Mouse (Mus musculus): ENCODE results near the gene Zfp74. TPM values are rescaled to one million over a fixed set of nuclear protein-coding genes. Genes with fewer than 3 reads are reported as not detected.

Zfp74 gene
- total and polyA plus RNA-seq, 2 experiments from 2014 or later, result 12.8 to 17.1 TPM

- peak overlapping the region; percentile 94 for H3K27ac ChIP-seq (ENCODE audit: low read depth, low read length)
- DNase-seq (ENCODE audit: low spot score) (no peak), ATAC-seq (ENCODE audit: low FRiP score) (peak; percentile 15; the same call in 1 of the 2 replicates)
- H3K27me3 ChIP-seq (ENCODE audit: insufficient read depth, low read length), result no peaks in the 10 kb centered on the region
- H3K36me3 ChIP-seq (ENCODE audit: insufficient read depth, low read length), result peaks cover 3% of the 10 kb centered on the region; the same call in 1 of the 2 replicates
- H3K4me1 ChIP-seq (ENCODE audit: insufficient read depth, low read length), result peaks cover 6% of the 10 kb centered on the region; the same call in 1 of the 2 replicates
- H3K9ac ChIP-seq (replicated peaks; ENCODE audit: low read length, poor library complexity, severe bottlenecking), result peak overlapping the region; percentile 54
- no peaks in the 10 kb centered on the region for H3K9me3 ChIP-seq (ENCODE audit: low read length)
- 17% methylated on average over 8 of the region's 8 CpGs for WGBS
- TF ChIP-seq CTCF (IDR thresholded peaks at IDR 0.05), result no peak
- peak overlapping the region; percentile 44 for H3K4me2 ChIP-seq (ENCODE audit: low read depth, low read length, poor library complexity, severe bottlenecking)
- H3K4me3 ChIP-seq (ENCODE audit: low read depth, low read length), result peak overlapping the region; percentile 41
Observed at GRCm38 (mm10) chr7:29906682-29907058, 47.2 kb downstream of the Zfp74 start.

- H3K4me3 ChIP-seq (ENCODE audit: low read depth, low read length), result peak within 1 kb of the TSS; percentile 41
- H3K4me1 ChIP-seq (ENCODE audit: insufficient read depth, low read length), result peaks cover 6% of the 10 kb centered on the region; the same call in 1 of the 2 replicates
- DNase-seq (ENCODE audit: low spot score), result peak; percentile 98
- peak; percentile 9; the same call in 1 of the 2 replicates for TF ChIP-seq CTCF (IDR thresholded peaks at IDR 0.05)
- H3K27ac ChIP-seq (ENCODE audit: low read depth, low read length), result peak within 1 kb of the TSS; percentile 94
- peaks cover 3% of the 10 kb centered on the region; the same call in 1 of the 2 replicates for H3K36me3 ChIP-seq (ENCODE audit: insufficient read depth, low read length)
- peak within 1 kb of the TSS; percentile 54 for H3K9ac ChIP-seq (replicated peaks; ENCODE audit: low read length, poor library complexity, severe bottlenecking)
- no peaks in the 10 kb centered on the region for H3K9me3 ChIP-seq (ENCODE audit: low read length)
- peak within 1 kb of the TSS; percentile 44 for H3K4me2 ChIP-seq (ENCODE audit: low read depth, low read length, poor library complexity, severe bottlenecking)
- WGBS, result under 1% methylated on average over 22 of the region's 22 CpGs
- no peaks in the 10 kb centered on the region for H3K27me3 ChIP-seq (ENCODE audit: insufficient read depth, low read length)
- peak; percentile 90 for ATAC-seq (ENCODE audit: low FRiP score)
Observed at GRCm38 (mm10) chr7:29905966-29906681, 47.8 kb downstream of the Zfp74 start, which contains the start of gene Zfp27. Zfp27 (minus strand) TSS chr7:29906572.

GRCm38 (mm10) chr7:29904101-29904500 is 49.8 kb downstream of the Zfp74 start:
- H3K27ac ChIP-seq (ENCODE audit: low read depth, low read length), result no peak overlapping the region
- H3K9me3 ChIP-seq (ENCODE audit: low read length), result no peaks in the 10 kb centered on the region
- no peak overlapping the region for H3K4me3 ChIP-seq (ENCODE audit: low read depth, low read length)
- ATAC-seq (ENCODE audit: low FRiP score) (no peak), DNase-seq (ENCODE audit: low spot score) (no peak)
- H3K4me1 ChIP-seq (ENCODE audit: insufficient read depth, low read length), result no peaks in the 10 kb centered on the region
- WGBS, result 94% methylated on average over 4 of the region's 4 CpGs
- H3K36me3 ChIP-seq (ENCODE audit: insufficient read depth, low read length), result peaks cover 6% of the 10 kb centered on the region
- no peak overlapping the region for H3K9ac ChIP-seq (replicated peaks; ENCODE audit: low read length, poor library complexity, severe bottlenecking)
- no peak for TF ChIP-seq CTCF (IDR thresholded peaks at IDR 0.05)
- H3K4me2 ChIP-seq (ENCODE audit: low read depth, low read length, poor library complexity, severe bottlenecking), result no peak overlapping the region
- H3K27me3 ChIP-seq (ENCODE audit: insufficient read depth, low read length), result no peaks in the 10 kb centered on the region

- Histone ChIP-seq H3K36me3 (ENCODE audit: insufficient read depth, low read length) (peaks cover 56% of the 10 kb centered on the region), H3K27me3 (ENCODE audit: insufficient read depth, low read length) (no peaks in the 10 kb centered on the region), H3K4me3 (ENCODE audit: low read depth, low read length) (no peak overlapping the region), H3K4me2 (ENCODE audit: low read depth, low read length, poor library complexity, severe bottlenecking) (no peak overlapping the region), H3K9me3 (ENCODE audit: low read length) (peaks cover 17% of the 10 kb centered on the region), H3K27ac (ENCODE audit: low read depth, low read length) (no peak overlapping the region), H3K4me1 (ENCODE audit: insufficient read depth, low read length) (no peaks in the 10 kb centered on the region), H3K9ac (replicated peaks; ENCODE audit: low read length, poor library complexity, severe bottlenecking) (no peak overlapping the region)
- TF ChIP-seq CTCF (IDR thresholded peaks at IDR 0.05), result peak; percentile 18
- WGBS, result over 99% methylated on average over 4 of the region's 4 CpGs
- DNase-seq (ENCODE audit: low spot score), result no peak
- ATAC-seq (ENCODE audit: low FRiP score), result no peak
Observed at GRCm38 (mm10) chr7:29898351-29898750, 55.5 kb downstream of the Zfp74 start.

GRCm38 (mm10) chr7:29892756-29893155 is 61.1 kb downstream of the Zfp74 start:
- Histone ChIP-seq H3K4me2 (ENCODE audit: low read depth, low read length, poor library complexity, severe bottlenecking) (no peak overlapping the region), H3K27me3 (ENCODE audit: insufficient read depth, low read length) (no peaks in the 10 kb centered on the region), H3K36me3 (ENCODE audit: insufficient read depth, low read length) (peaks cover 69% of the 10 kb centered on the region), H3K4me1 (ENCODE audit: insufficient read depth, low read length) (no peaks in the 10 kb centered on the region), H3K9me3 (ENCODE audit: low read length) (peaks cover 22% of the 10 kb centered on the region), H3K9ac (replicated peaks; ENCODE audit: low read length, poor library complexity, severe bottlenecking) (no peak overlapping the region), H3K4me3 (ENCODE audit: low read depth, low read length) (no peak overlapping the region), H3K27ac (ENCODE audit: low read depth, low read length) (no peak overlapping the region)
- no peak for ATAC-seq (ENCODE audit: low FRiP score)
- TF ChIP-seq CTCF (IDR thresholded peaks at IDR 0.05), result no peak
- WGBS, result 99% methylated on average over 4 of the region's 4 CpGs
- DNase-seq (ENCODE audit: low spot score), result no peak

GRCm38 (mm10) chr7:29890501-29890900 is 63.4 kb downstream of the Zfp74 start:
- DNase-seq (ENCODE audit: low spot score) (no peak), ATAC-seq (ENCODE audit: low FRiP score) (no peak)
- H3K4me3 ChIP-seq (ENCODE audit: low read depth, low read length), result no peak overlapping the region
- H3K4me2 ChIP-seq (ENCODE audit: low read depth, low read length, poor library complexity, severe bottlenecking), result no peak overlapping the region
- peaks cover 53% of the 10 kb centered on the region for H3K36me3 ChIP-seq (ENCODE audit: insufficient read depth, low read length)
- 98% methylated on average over 7 of the region's 7 CpGs for WGBS
- no peaks in the 10 kb centered on the region for H3K4me1 ChIP-seq (ENCODE audit: insufficient read depth, low read length)
- H3K9me3 ChIP-seq (ENCODE audit: low read length), result peaks cover 29% of the 10 kb centered on the region
- no peak for TF ChIP-seq CTCF (IDR thresholded peaks at IDR 0.05)
- H3K27me3 ChIP-seq (ENCODE audit: insufficient read depth, low read length), result no peaks in the 10 kb centered on the region
- no peak overlapping the region for H3K27ac ChIP-seq (ENCODE audit: low read depth, low read length)
- H3K9ac ChIP-seq (replicated peaks; ENCODE audit: low read length, poor library complexity, severe bottlenecking), result no peak overlapping the region

Data from midbrain, postnatal 0 days (tissue).